Mouse (Mus musculus): ENCODE results near the gene Lbx1.

GRCm38 (mm10) chr19:45276196-45276595 lies 40.6 kb upstream of the Lbx1 start:
- TF ChIP-seq CTCF (IDR thresholded peaks at IDR 0.05; ENCODE audit: low read depth) (no peak), EP300 (IDR thresholded peaks at IDR 0.05; ENCODE audit: low read depth) (no peak)
